Comparison of ENCODE assay signal across 12 mouse cellular contexts in the genomic region with DNA sequence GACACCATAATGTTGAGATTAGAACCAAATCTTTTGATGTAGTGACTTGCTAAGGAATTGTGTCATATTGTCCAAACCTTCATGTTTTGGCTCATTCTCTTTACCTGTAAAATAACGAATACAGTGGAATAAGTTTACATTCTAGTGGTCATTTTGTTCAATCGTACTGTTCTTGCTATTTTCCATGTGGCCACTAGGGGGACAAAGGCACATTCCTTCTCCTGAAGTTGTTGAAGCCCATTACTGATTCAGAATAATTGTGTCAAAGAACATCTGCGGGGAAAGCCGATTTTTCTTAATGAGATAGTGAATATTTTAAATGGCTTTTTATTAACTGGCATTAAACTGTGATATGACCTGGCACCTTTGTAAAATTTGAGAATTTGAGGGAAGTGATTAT. TPM values are rescaled to one million over a fixed set of nuclear protein-coding genes. Genes with fewer than 3 reads are reported as not detected.
DNase-seq lines count a peak whose midpoint lies in the region; ATAC-seq lines count a peak whose summit lies in the region.
"Had no signal": no experiment of that assay in that cellular context is flagged by ENCODE, and none has a peak within 500 bp of the region (broad histone marks: within the 10 kb centered on the region; RNA-seq: fewer than 3 reads in every experiment).

No protein-coding gene starts in this region.

- H3K36me3 ChIP-seq in kidney, embryonic 16.5 days (ENCODE audit: insufficient read depth, low read length) = no peaks in the 10 kb centered on the region
- H3K36me3 ChIP-seq: hindbrain, embryonic 12.5 days; limb, embryonic 12.5 days; neural tube, embryonic 13.5 days had no signal

- H3K4me1 ChIP-seq in kidney, embryonic 16.5 days (ENCODE audit: insufficient read depth, low read length) = no peaks in the 10 kb centered on the region
- H3K4me1 ChIP-seq: hindbrain, embryonic 12.5 days; limb, embryonic 12.5 days had no signal

- peak; percentile 6 to 9 for DNase-seq in cerebellum, adult 18-20 months
- DNase-seq in cerebellum, adult 8-10 months = no peak
- peak; percentile 17 for DNase-seq in kidney, adult 9 months
- DNase-seq in A20 (ENCODE audit: low read depth, low spot score) = peak; percentile 12
- peak; percentile 61 for DNase-seq in embryo, embryonic 10.5 days (ENCODE audit: low spot score)
- no peak for DNase-seq in urinary bladder, postnatal 10 days (ENCODE audit: low spot score)
- no peak for DNase-seq in ovary, postnatal 10 days (ENCODE audit: low spot score)
- DNase-seq: thymus, adult 18-20 months had no signal

- H3K9me3 ChIP-seq in kidney, embryonic 16.5 days (ENCODE audit: low read length) = no peaks in the 10 kb centered on the region
- H3K9me3 ChIP-seq: hindbrain, embryonic 12.5 days; limb, embryonic 12.5 days; neural tube, embryonic 13.5 days had no signal

- H3K27me3 ChIP-seq in kidney, embryonic 16.5 days (ENCODE audit: insufficient read depth, low read length) = peaks cover 3% of the 10 kb centered on the region; the same call in 1 of the 2 replicates
- H3K27me3 ChIP-seq: hindbrain, embryonic 12.5 days had no signal

- H3K4me3 ChIP-seq in kidney, embryonic 16.5 days (ENCODE audit: low read length) = no peak overlapping the region
- H3K4me3 ChIP-seq: hindbrain, embryonic 12.5 days; limb, embryonic 12.5 days; neural tube, embryonic 13.5 days had no signal

- H3K27ac ChIP-seq in kidney, embryonic 16.5 days (ENCODE audit: low read length) = no peak overlapping the region
- H3K27ac ChIP-seq: hindbrain, embryonic 12.5 days; limb, embryonic 12.5 days; neural tube, embryonic 13.5 days had no signal

- H3K9ac ChIP-seq in kidney, embryonic 16.5 days (replicated peaks; ENCODE audit: low read length) = no peak overlapping the region
- H3K9ac ChIP-seq: hindbrain, embryonic 12.5 days; limb, embryonic 12.5 days; neural tube, embryonic 13.5 days had no signal

- no peak for ATAC-seq in kidney, embryonic 16.5 days (ENCODE audit: low FRiP score, low TSS enrichment)

- 50% methylated on average over 4 of the region's 4 CpGs for WGBS in kidney, embryonic 16.5 days

- no peak overlapping the region for H3K4me2 ChIP-seq in kidney, embryonic 16.5 days (replicated peaks; ENCODE audit: low read depth, low read length)
- H3K4me2 ChIP-seq: hindbrain, embryonic 12.5 days; limb, embryonic 12.5 days; neural tube, embryonic 13.5 days had no signal

RNA-seq across cellular contexts. Expression of a gene that starts 7.5 kb away (rescaled TPM):
- 33.8 and 34.8 TPM in 2 replicates for polyA plus RNA-seq in kidney, embryonic 16.5 days (2015; fragmentation: Nextera tagmentation; extraction: Ambion mirVana)

Comparison
In these comparisons a context has a peak if more than half of its experiments do, and no peak if none do; other contexts are left out.
1. DNase-seq: peak in cerebellum, adult 18-20 months (2 of 2), kidney, adult 9 months (single experiment), A20 (single experiment) and embryo, embryonic 10.5 days (single experiment); none in cerebellum, adult 8-10 months (single experiment), urinary bladder, postnatal 10 days (single experiment) and ovary, postnatal 10 days (single experiment).